Mouse (Mus musculus) forebrain, embryonic 15.5 days (tissue): ENCODE results near the gene Sp3. TPM values are rescaled to one million over a fixed set of nuclear protein-coding genes. Genes with fewer than 3 reads are reported as not detected.

Source experiments
- ATAC-seq: fragments of 200-750 bp; cut with Nextera tagmentation; replicated peaks from 2 replicates; pipeline ENCODE4 v1.8.0; 2017; ENCODE audit warnings: mild to moderate bottlenecking, moderate TSS enrichment, moderate library complexity
- H3K27ac ChIP-seq: fragments of 300-500 bp; sonication (generic); replicated peaks from 2 replicates; pipeline ENCODE4 v1.5.1; 2015; ENCODE audit warnings: mild to moderate bottlenecking, inconsistent platforms
- H3K27me3 ChIP-seq: fragments of 300-500 bp; sonication (generic); 2 replicates; pipeline ENCODE4 v1.6.1; 2015; ENCODE audit warnings: inconsistent platforms
- H3K36me3 ChIP-seq: fragments of 300-500 bp; sonication (generic); 2 replicates; pipeline ENCODE4 v1.6.1; 2015; ENCODE audit warnings: mild to moderate bottlenecking, inconsistent platforms
- H3K4me1 ChIP-seq: fragments of 300-500 bp; sonication (generic); 2 replicates; pipeline ENCODE4 v1.6.1; 2015; ENCODE audit warnings: inconsistent platforms
- H3K4me2 ChIP-seq: fragments of 300-500 bp; sonication (generic); replicated peaks from 2 replicates; pipeline ENCODE4 v1.6.1; 2015; ENCODE audit warnings: mild to moderate bottlenecking, inconsistent platforms
- H3K4me3 ChIP-seq: fragments of 300-500 bp; sonication (generic); 2 replicates; pipeline ENCODE4 v1.5.1; 2015; ENCODE audit warnings: mild to moderate bottlenecking, inconsistent platforms
- H3K9ac ChIP-seq: fragments of 300-500 bp; sonication (generic); replicated peaks from 2 replicates; pipeline ENCODE4 v1.6.1; 2015; ENCODE audit warnings: mild to moderate bottlenecking, inconsistent platforms
- H3K9me3 ChIP-seq: fragments of 300-500 bp; sonication (generic); 2 replicates; pipeline ENCODE4 v1.6.1; 2016; ENCODE audit warnings: inconsistent platforms
- WGBS: fragments of 180-500 bp; shearing (Covaris S2); methylation state at CpG from one replicate; pipeline ENCODE4 v1.1.7; 2015; ENCODE audit warnings: mixed read lengths; 5-methylcytosine and 5-hydroxymethylcytosine counted together
- polyA plus RNA-seq: library from polyadenylated mRNA; unstranded; fragments of >200 nt; fragmentation: Nextera tagmentation; extraction: Ambion mirVana; gene quantifications from 2 replicates; pipeline ENCODE4 v1.2.1, GENCODE M21; 2015

Gene Sp3
- polyA plus RNA-seq, 1 experiment from 2014 or later: 61.4 TPM

- Histone ChIP-seq H3K9me3 (no peaks in the 10 kb centered on the region), H3K4me2 (no peak overlapping the region), H3K36me3 (peaks cover 21% of the 10 kb centered on the region), H3K27ac (no peak overlapping the region), H3K27me3 (no peaks in the 10 kb centered on the region), H3K9ac (no peak overlapping the region), H3K4me3 (no peak overlapping the region), H3K4me1 (peaks cover 15% of the 10 kb centered on the region)
- 93% methylated on average over 4 of the region's 4 CpGs for WGBS
- ATAC-seq: no peak
These were observed 9.9 kb downstream of the Sp3 start for GRCm38 (mm10) chr2:72970302-72970701.

- no peak overlapping the region for H3K4me3 ChIP-seq
- H3K36me3 ChIP-seq: peaks cover 21% of the 10 kb centered on the region
- H3K9me3 ChIP-seq: no peaks in the 10 kb centered on the region
- H3K9ac ChIP-seq: no peak overlapping the region
- no peak overlapping the region for H3K27ac ChIP-seq
- no peaks in the 10 kb centered on the region for H3K27me3 ChIP-seq
- ATAC-seq: no peak
- no peak overlapping the region for H3K4me2 ChIP-seq
- WGBS: 98% methylated on average over 1 of the region's 1 CpGs
- H3K4me1 ChIP-seq: peaks cover 8% of the 10 kb centered on the region
These were observed 11.7 kb downstream of the Sp3 start for GRCm38 (mm10) chr2:72968536-72968935.

- ATAC-seq: no peak
- 84% methylated on average over 2 of the region's 2 CpGs for WGBS
- no peak overlapping the region for H3K9ac ChIP-seq
These were observed 14.8 kb downstream of the Sp3 start for GRCm38 (mm10) chr2:72965450-72965849.

GRCm38 (mm10) chr2:72956415-72956814 lies 23.8 kb downstream of the Sp3 start:
- no peaks in the 10 kb centered on the region for H3K4me1 ChIP-seq
- WGBS: 95% methylated on average over 3 of the region's 3 CpGs
- H3K4me3 ChIP-seq: no peak overlapping the region
- peaks cover 5% of the 10 kb centered on the region for H3K36me3 ChIP-seq
- no peak for ATAC-seq
- H3K9me3 ChIP-seq: no peaks in the 10 kb centered on the region
- no peak overlapping the region for H3K9ac ChIP-seq
- no peaks in the 10 kb centered on the region for H3K27me3 ChIP-seq
- H3K27ac ChIP-seq: no peak overlapping the region
- no peak overlapping the region for H3K4me2 ChIP-seq

More at GRCm38 (mm10) chr2:72965450-72965849, 14.8 kb downstream of the Sp3 start:
- H3K9me3 ChIP-seq: no peaks in the 10 kb centered on the region
- no peaks in the 10 kb centered on the region for H3K27me3 ChIP-seq
- H3K4me3 ChIP-seq: no peak overlapping the region
- H3K27ac ChIP-seq: no peak overlapping the region
- peaks cover 17% of the 10 kb centered on the region for H3K36me3 ChIP-seq
- peaks cover 12% of the 10 kb centered on the region for H3K4me1 ChIP-seq
- H3K4me2 ChIP-seq: no peak overlapping the region

GRCm38 (mm10) chr2:72952979-72953378 lies 27.3 kb downstream of the Sp3 start:
- no peak overlapping the region for H3K4me2 ChIP-seq
- 93% methylated on average over 3 of the region's 3 CpGs for WGBS
- no peaks in the 10 kb centered on the region for H3K4me1 ChIP-seq
- H3K9ac ChIP-seq: no peak overlapping the region
- ATAC-seq: no peak
- no peak overlapping the region for H3K27ac ChIP-seq
- H3K4me3 ChIP-seq: no peak overlapping the region
- peaks cover 2% of the 10 kb centered on the region for H3K36me3 ChIP-seq
- no peaks in the 10 kb centered on the region for H3K9me3 ChIP-seq
- H3K27me3 ChIP-seq: no peaks in the 10 kb centered on the region

GRCm38 (mm10) chr2:72935937-72936336 lies 44.3 kb downstream of the Sp3 start:
- Histone ChIP-seq H3K4me2 (no peak overlapping the region), H3K36me3 (peaks cover 23% of the 10 kb centered on the region), H3K27me3 (no peaks in the 10 kb centered on the region), H3K4me3 (no peak overlapping the region), H3K9me3 (no peaks in the 10 kb centered on the region), H3K9ac (no peak overlapping the region), H3K4me1 (no peaks in the 10 kb centered on the region), H3K27ac (no peak overlapping the region)
- 29% methylated on average over 1 of the region's 1 CpGs for WGBS
- no peak for ATAC-seq

- no peak overlapping the region for H3K9ac ChIP-seq
- peaks cover 13% of the 10 kb centered on the region for H3K36me3 ChIP-seq
- H3K4me3 ChIP-seq: no peak overlapping the region
- no peaks in the 10 kb centered on the region for H3K4me1 ChIP-seq
- H3K9me3 ChIP-seq: no peaks in the 10 kb centered on the region
- no peak for ATAC-seq
- no peaks in the 10 kb centered on the region for H3K27me3 ChIP-seq
- H3K27ac ChIP-seq: no peak overlapping the region
- no peak overlapping the region for H3K4me2 ChIP-seq
These were observed 48.1 kb downstream of the Sp3 start for GRCm38 (mm10) chr2:72932186-72932585.

GRCm38 (mm10) chr2:72924981-72925380 lies 55.3 kb downstream of the Sp3 start:
- Histone ChIP-seq H3K4me1 (no peaks in the 10 kb centered on the region), H3K4me2 (no peak overlapping the region), H3K27me3 (no peaks in the 10 kb centered on the region), H3K36me3 (no peaks in the 10 kb centered on the region), H3K9ac (no peak overlapping the region), H3K27ac (no peak overlapping the region), H3K9me3 (no peaks in the 10 kb centered on the region), H3K4me3 (no peak overlapping the region)
- 71% methylated on average over 10 of the region's 10 CpGs for WGBS
- ATAC-seq: no peak

- H3K4me2 ChIP-seq: no peak overlapping the region
- H3K9me3 ChIP-seq: no peaks in the 10 kb centered on the region
- no peak overlapping the region for H3K9ac ChIP-seq
- no peak overlapping the region for H3K4me3 ChIP-seq
- 50% methylated on average over 4 of the region's 4 CpGs for WGBS
- H3K4me1 ChIP-seq: peaks cover 18% of the 10 kb centered on the region
- H3K36me3 ChIP-seq: no peaks in the 10 kb centered on the region
- ATAC-seq: no peak
- no peaks in the 10 kb centered on the region for H3K27me3 ChIP-seq
- no peak overlapping the region for H3K27ac ChIP-seq
These were observed 64.1 kb downstream of the Sp3 start for GRCm38 (mm10) chr2:72916170-72916569.

GRCm38 (mm10) chr2:72915245-72915930 lies 64.9 kb downstream of the Sp3 start:
- Histone ChIP-seq H3K4me3 (no peak overlapping the region), H3K36me3 (no peaks in the 10 kb centered on the region), H3K4me1 (peaks cover 18% of the 10 kb centered on the region), H3K27me3 (no peaks in the 10 kb centered on the region), H3K27ac (no peak overlapping the region), H3K9ac (no peak overlapping the region), H3K4me2 (no peak overlapping the region), H3K9me3 (no peaks in the 10 kb centered on the region)
- WGBS: 80% methylated on average over 7 of the region's 7 CpGs
- ATAC-seq: no peak

GRCm38 (mm10) chr2:72913458-72913760 lies 66.8 kb downstream of the Sp3 start:
- Histone ChIP-seq H3K36me3 (no peaks in the 10 kb centered on the region), H3K27me3 (no peaks in the 10 kb centered on the region), H3K4me2 (no peak overlapping the region), H3K27ac (0 out of 2 replicates have a peak overlapping the region, but pooled peaks have one; percentile 5), H3K9ac (no peak overlapping the region), H3K4me3 (no peak overlapping the region), H3K4me1 (peaks cover 18% of the 10 kb centered on the region), H3K9me3 (no peaks in the 10 kb centered on the region)
- ATAC-seq: peak; percentile 68
- WGBS: 33% methylated on average over 7 of the region's 7 CpGs

GRCm38 (mm10) chr2:72912708-72913457 lies 67.4 kb downstream of the Sp3 start:
- H3K27me3 ChIP-seq: no peaks in the 10 kb centered on the region
- WGBS: 56% methylated on average over 11 of the region's 11 CpGs
- H3K36me3 ChIP-seq: no peaks in the 10 kb centered on the region
- H3K4me3 ChIP-seq: no peak overlapping the region
- peak; percentile 70 for ATAC-seq
- H3K9ac ChIP-seq: no peak overlapping the region
- H3K4me2 ChIP-seq: no peak overlapping the region
- H3K9me3 ChIP-seq: no peaks in the 10 kb centered on the region
- peaks cover 18% of the 10 kb centered on the region for H3K4me1 ChIP-seq
- H3K27ac ChIP-seq: 0 out of 2 replicates have a peak overlapping the region, but pooled peaks have one; percentile 5
